Mouse (Mus musculus) ES-Bruce4 (cell line): ENCODE measurements around the gene Gm7029.
A peak's percentile ranks its signal among the peaks of the same experiment; 100 is the strongest.

Source experiments
- CTCF ChIP-seq: IDR thresholded peaks from one replicate; pipeline ENCODE4 v1.8.1; 2011; ENCODE audit warnings: low read depth, low read length
- EP300 ChIP-seq: IDR thresholded peaks from 2 replicates; pipeline ENCODE4 v1.6.1; 2011; ENCODE audit warnings: low read depth, low read length; ENCODE audit not compliant: insufficient read depth
- POLR2A ChIP-seq: IDR thresholded peaks from one replicate; pipeline ENCODE4 v1.8.1; 2011; ENCODE audit warnings: low read length; ENCODE audit not compliant: insufficient read depth

GRCm38 (mm10) chr17:33920282-33921097 is 46.9 kb downstream of the Gm7029 start:
- TF ChIP-seq CTCF, result peak; percentile 90
- no peak for TF ChIP-seq POLR2A
- TF ChIP-seq EP300, result 0 out of 2 replicates have a peak, but pooled peaks have one; percentile 36
